Mouse (Mus musculus): Measurements from ENCODE around the gene Mdfi.

The Mdfi gene

DNA sequence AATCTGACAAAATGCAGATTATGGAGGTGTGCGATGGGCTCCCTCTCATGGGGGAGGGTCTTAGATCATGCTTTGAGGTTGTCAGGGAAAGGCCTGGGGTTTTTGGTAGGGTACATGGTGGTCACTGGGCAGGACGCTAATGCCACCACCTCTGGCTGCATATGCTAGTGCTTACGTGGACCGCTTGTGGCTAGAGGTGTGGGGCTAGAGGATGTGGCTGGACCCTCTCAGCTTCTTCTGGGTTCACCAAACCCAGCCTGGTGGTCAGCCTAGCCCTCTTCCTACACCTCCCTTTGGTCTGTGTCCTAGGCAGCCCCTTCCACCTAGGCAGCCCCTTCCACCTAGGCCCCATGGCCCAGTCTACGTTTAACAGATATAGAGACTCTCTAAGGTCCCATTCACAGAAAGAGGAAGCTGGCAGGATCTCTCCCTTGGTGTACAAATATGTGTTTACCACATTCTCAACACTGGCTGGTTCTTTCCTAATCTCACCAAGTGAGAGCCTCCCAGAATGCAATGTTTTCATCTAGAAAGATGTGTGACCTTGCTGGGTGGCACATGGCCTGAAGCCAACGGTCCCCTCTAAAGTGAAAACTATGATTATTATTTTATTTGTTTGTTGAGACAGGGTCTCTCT lies 68.0 kb downstream of the Mdfi start:
- DNase-seq (ENCODE audit: low read depth) = no peak

DNA sequence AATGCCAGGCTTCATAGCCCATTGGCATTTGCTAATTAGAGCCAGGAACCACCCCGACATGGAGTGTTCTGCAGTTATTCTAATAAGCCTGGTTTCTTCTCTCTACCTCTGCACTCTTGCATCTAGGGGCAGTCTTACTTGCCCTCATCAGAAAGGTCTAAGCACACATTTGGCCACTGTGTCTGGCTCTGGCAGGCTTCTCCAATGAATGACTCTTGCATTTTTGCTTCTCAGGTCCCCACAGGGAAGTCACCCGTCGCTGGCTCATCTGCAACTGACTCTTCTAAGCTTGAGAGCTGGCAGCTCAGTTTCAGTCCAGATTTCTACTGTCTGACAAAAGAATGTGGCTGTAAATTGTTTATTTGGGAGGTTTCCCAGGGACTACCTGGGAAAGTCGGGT lies 68.5 kb downstream of the Mdfi start:
- DNase-seq (ENCODE audit: low read depth) = no peak
